Mouse (Mus musculus) megakaryocyte-erythroid progenitor cell, adult 5 weeks (primary cell): ENCODE measurements around the gene OR5BS1P. TPM values are rescaled to one million over a fixed set of nuclear protein-coding genes. Genes with fewer than 3 reads are reported as not detected.

Experiments
- polyA plus RNA-seq: library from polyadenylated mRNA; stranded (reverse); fragments of >175 nt; gene quantifications from 2 replicates; pipeline ENCODE4 v1.2.3, GENCODE M21; 2012

OR5BS1P gene
- not detected in 2 replicates for polyA plus RNA-seq

DNA sequence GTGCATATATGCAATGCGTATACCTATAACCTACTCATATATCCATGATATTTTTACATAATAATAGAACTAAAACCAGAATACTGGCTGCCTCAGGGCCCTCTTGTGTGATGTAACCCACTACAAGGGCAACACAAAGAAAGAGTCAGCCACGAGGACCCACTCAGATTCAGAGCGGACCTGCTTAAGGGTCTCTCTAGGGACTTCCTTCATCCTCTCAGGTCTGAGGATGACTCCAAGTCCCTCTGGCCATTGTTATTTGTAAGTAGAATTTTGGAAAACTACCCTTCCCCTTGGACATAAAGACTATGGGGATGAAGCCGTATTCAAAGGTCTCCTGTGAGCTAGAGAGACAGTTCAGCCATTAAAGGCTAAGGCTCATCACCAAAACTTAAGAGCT is at the start of gene OR5BS1P:
Gene OR5BS1P, plus strand, starts transcription at position 301 of the 400 bp plus-strand sequence.

GRCm38 (mm10) chr15:98430925-98431324 is 38.8 kb upstream of the OR5BS1P start, which contains the start of gene Olfr282:
Gene Olfr282, plus strand, starts transcription at chr15:98431225.

DNA sequence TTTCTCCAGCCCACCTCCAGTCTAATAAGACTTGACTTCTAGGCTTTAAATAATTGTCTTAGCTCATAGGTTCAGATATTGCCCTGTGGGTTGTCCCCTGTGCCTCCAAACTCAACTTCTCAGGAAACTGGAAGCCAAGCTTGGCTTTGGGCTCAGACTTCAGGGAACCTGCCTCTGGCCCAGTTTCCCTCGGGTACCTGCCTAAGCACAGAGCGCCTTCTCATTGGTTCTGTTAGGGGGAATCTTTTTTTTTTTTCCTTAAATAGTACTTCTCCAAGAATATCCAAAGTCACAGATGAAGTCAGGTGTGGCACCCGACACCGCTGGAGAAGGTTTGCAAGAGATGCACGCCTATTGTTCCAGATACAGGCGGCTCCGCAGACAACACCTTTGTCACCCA is 17.4 kb upstream of the OR5BS1P start, which contains the start of gene Olfr281:
Gene Olfr281, plus strand, starts transcription at position 301 of the 400 bp plus-strand sequence.

DNA sequence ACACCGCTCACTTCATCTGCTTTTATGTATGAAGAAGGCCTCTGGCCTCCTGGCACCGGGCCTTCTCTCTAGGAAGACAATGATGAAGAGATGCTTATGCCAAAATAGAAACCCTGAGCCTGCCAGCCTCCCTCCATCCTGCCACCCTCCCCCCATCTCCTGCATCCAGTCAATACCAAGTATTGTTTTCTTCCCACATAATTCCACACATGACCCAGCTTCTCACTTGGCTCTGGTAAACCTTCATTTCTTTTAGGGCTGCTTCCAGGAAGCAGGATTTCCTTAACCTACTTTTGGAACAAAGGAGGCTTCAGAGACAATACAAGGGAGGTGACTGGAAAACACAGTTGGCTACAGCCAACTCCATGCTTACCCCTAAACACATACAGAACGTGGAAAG is 13.0 kb downstream of the OR5BS1P start, which contains the start of gene Lalba:
Gene Lalba, minus strand, starts transcription at position 21 of the 400 bp plus-strand sequence.

GRCm38 (mm10) chr15:98492102-98492501 is 22.4 kb downstream of the OR5BS1P start, which contains the start of gene Olfr279:
Gene Olfr279, plus strand, starts transcription at chr15:98492402.

Other genes with a start within 250 kb of the OR5BS1P start
- not detected in 2 replicates for gene Gm44579, start 248.9 kb upstream of the OR5BS1P start, polyA plus RNA-seq
- gene Olfr287, start 248.8 kb upstream of the OR5BS1P start, polyA plus RNA-seq, result not detected in 2 replicates
- not detected in 2 replicates for gene Olfr286, start 235.4 kb upstream of the OR5BS1P start, polyA plus RNA-seq
- not detected in 2 replicates for gene H1fnt, start 212.6 kb upstream of the OR5BS1P start, polyA plus RNA-seq
- not detected in 2 replicates for gene Zfp641, start 173.7 kb upstream of the OR5BS1P start, polyA plus RNA-seq
- not detected in 2 replicates for gene Olfr285, start 152.5 kb upstream of the OR5BS1P start, polyA plus RNA-seq
- not detected in 2 replicates for gene Olfr284, start 128.9 kb upstream of the OR5BS1P start, polyA plus RNA-seq
- gene Olfr283, start 89.0 kb upstream of the OR5BS1P start, polyA plus RNA-seq, result not detected in 2 replicates
- not detected in 2 replicates for gene Olfr282, start 38.7 kb upstream of the OR5BS1P start, polyA plus RNA-seq
- gene Olfr281, start 17.3 kb upstream of the OR5BS1P start, polyA plus RNA-seq, result not detected in 2 replicates
- not detected in 2 replicates for gene Lalba, start 12.8 kb downstream of the OR5BS1P start, polyA plus RNA-seq
- gene Olfr279, start 22.5 kb downstream of the OR5BS1P start, polyA plus RNA-seq, result 0.01 TPM in 1 of 2 replicates, not detected in the other
- 39.2 and 40.8 TPM in 2 replicates for gene Kansl2, start 64.4 kb downstream of the OR5BS1P start, polyA plus RNA-seq
- 4.2 and 5.9 TPM in 2 replicates for gene Ccnt1, start 101.0 kb downstream of the OR5BS1P start, polyA plus RNA-seq
- not detected in 2 replicates for gene 4930415O20Rik, start 101.1 kb downstream of the OR5BS1P start, polyA plus RNA-seq
- gene Adcy6, start 140.2 kb downstream of the OR5BS1P start, polyA plus RNA-seq, result 11.6 and 16.2 TPM in 2 replicates
- gene Cacnb3, start 160.9 kb downstream of the OR5BS1P start, polyA plus RNA-seq, result 0.11 and 0.22 TPM in 2 replicates
- gene Ddx23, start 193.0 kb downstream of the OR5BS1P start, polyA plus RNA-seq, result 81.3 and 114 TPM in 2 replicates
- 3.2 and 4.4 TPM in 2 replicates for gene Rnd1, start 207.6 kb downstream of the OR5BS1P start, polyA plus RNA-seq
- not detected in 2 replicates for gene Ccdc65, start 238.3 kb downstream of the OR5BS1P start, polyA plus RNA-seq